Mouse (Mus musculus) stomach, embryonic 14.5 days (tissue): ENCODE data around the gene Calm4. TPM values are rescaled to one million over a fixed set of nuclear protein-coding genes. Genes with fewer than 3 reads are reported as not detected.
A peak's percentile ranks its signal among the peaks of the same experiment; 100 is the strongest.

Experiments used
- ATAC-seq: fragments of 200-750 bp; cut with Nextera tagmentation; 2 replicates; pipeline ENCODE4 v1.8.0; 2017; ENCODE audit warnings: low read depth, moderate TSS enrichment; ENCODE audit not compliant: insufficient number of reproducible peaks, insufficient read depth, low FRiP score
- H3K27ac ChIP-seq: fragments of 300-500 bp; sonication (generic); 2 replicates; pipeline ENCODE4 v1.5.1; 2014; ENCODE audit warnings: mild to moderate bottlenecking, low read length, moderate library complexity, mixed read lengths
- H3K27me3 ChIP-seq: fragments of 300-500 bp; sonication (generic); 2 replicates; pipeline ENCODE4 v1.6.1; 2014; ENCODE audit warnings: low read length, control low read depth, mixed read lengths; ENCODE audit not compliant: control insufficient read depth, insufficient read depth
- H3K36me3 ChIP-seq: fragments of 300-500 bp; sonication (generic); 2 replicates; pipeline ENCODE4 v1.6.1; 2014; ENCODE audit warnings: mild to moderate bottlenecking, control low read depth, low read length, moderate library complexity, mixed read lengths; ENCODE audit not compliant: control insufficient read depth, insufficient read depth
- H3K4me1 ChIP-seq: fragments of 300-500 bp; sonication (generic); 2 replicates; pipeline ENCODE4 v1.6.1; 2014; ENCODE audit warnings: low read length, control low read depth, mixed read lengths; ENCODE audit not compliant: control insufficient read depth, insufficient read depth
- H3K4me2 ChIP-seq: fragments of 300-500 bp; sonication (generic); replicated peaks from 2 replicates; pipeline ENCODE4 v1.6.1; 2014; ENCODE audit warnings: low read depth, low read length, control low read depth
- H3K4me3 ChIP-seq: fragments of 300-500 bp; sonication (generic); 2 replicates; pipeline ENCODE4 v1.5.1; 2014; ENCODE audit warnings: low read depth, low read length, control low read depth
- H3K9ac ChIP-seq: fragments of 300-500 bp; sonication (generic); replicated peaks from 2 replicates; pipeline ENCODE4 v1.6.1; 2014; ENCODE audit warnings: low read depth, mild to moderate bottlenecking, control low read depth, low read length, moderate library complexity, mixed read lengths
- H3K9me3 ChIP-seq: fragments of 300-500 bp; sonication (generic); 2 replicates; pipeline ENCODE4 v1.6.1; 2016; ENCODE audit warnings: low read depth, low read length, control low read depth; ENCODE audit not compliant: control insufficient read depth
- WGBS: fragments of 180-500 bp; shearing (Covaris S2); extraction: QIAGEN DNeasy Blood & Tissue Kit; methylation state at CpG from one replicate; pipeline ENCODE4 v1.1.7; 2014; 5-methylcytosine and 5-hydroxymethylcytosine counted together
- polyA plus RNA-seq: library from polyadenylated mRNA; unstranded; fragments of >200 nt; fragmentation: Nextera tagmentation; extraction: Ambion mirVana; gene quantifications from 2 replicates; pipeline ENCODE4 v1.2.1, GENCODE M21; 2014

Calm4 gene
- polyA plus RNA-seq, 1 experiment from 2014 or later = not detected

- no peaks in the 10 kb centered on the region for H3K4me1 ChIP-seq
- H3K4me2 ChIP-seq = no peak overlapping the region
- no peaks in the 10 kb centered on the region for H3K27me3 ChIP-seq
- WGBS = 74% methylated on average over 14 of the region's 14 CpGs
- no peak overlapping the region for H3K9ac ChIP-seq
- no peak overlapping the region for H3K27ac ChIP-seq
- no peaks in the 10 kb centered on the region for H3K9me3 ChIP-seq
- no peaks in the 10 kb centered on the region for H3K36me3 ChIP-seq
- peak; percentile 48; the same call in 1 of the 2 replicates for ATAC-seq
- no peak overlapping the region for H3K4me3 ChIP-seq
These were observed 28.2 kb downstream of the Calm4 start for GRCm38 (mm10) chr13:3865648-3866354.

- 81% methylated on average over 8 of the region's 8 CpGs for WGBS
- Histone ChIP-seq H3K27me3 (no peaks in the 10 kb centered on the region), H3K9me3 (no peaks in the 10 kb centered on the region), H3K4me2 (no peak overlapping the region), H3K4me3 (no peak overlapping the region), H3K9ac (no peak overlapping the region), H3K36me3 (no peaks in the 10 kb centered on the region), H3K27ac (no peak overlapping the region), H3K4me1 (no peaks in the 10 kb centered on the region)
- ATAC-seq = 0 out of 2 replicates have a peak, but pooled peaks have one; percentile 29
These were observed 28.9 kb downstream of the Calm4 start for GRCm38 (mm10) chr13:3866355-3867052.

GRCm38 (mm10) chr13:3867158-3867557 lies 29.6 kb downstream of the Calm4 start:
- H3K9ac ChIP-seq = no peak overlapping the region
- WGBS = 81% methylated on average over 6 of the region's 6 CpGs
- no peak overlapping the region for H3K4me2 ChIP-seq
- H3K4me1 ChIP-seq = no peaks in the 10 kb centered on the region
- H3K27me3 ChIP-seq = no peaks in the 10 kb centered on the region
- H3K9me3 ChIP-seq = no peaks in the 10 kb centered on the region
- H3K36me3 ChIP-seq = no peaks in the 10 kb centered on the region
- ATAC-seq = peak; percentile 78; the same call in 1 of the 2 replicates
- no peak overlapping the region for H3K4me3 ChIP-seq
- no peak overlapping the region for H3K27ac ChIP-seq

GRCm38 (mm10) chr13:3869901-3870300 lies 32.3 kb downstream of the Calm4 start:
- no peaks in the 10 kb centered on the region for H3K36me3 ChIP-seq
- no peaks in the 10 kb centered on the region for H3K9me3 ChIP-seq
- no peak overlapping the region for H3K27ac ChIP-seq
- no peak overlapping the region for H3K4me3 ChIP-seq
- no peak for ATAC-seq
- H3K4me1 ChIP-seq = no peaks in the 10 kb centered on the region
- no peak overlapping the region for H3K4me2 ChIP-seq
- no peak overlapping the region for H3K9ac ChIP-seq
- H3K27me3 ChIP-seq = no peaks in the 10 kb centered on the region

- Histone ChIP-seq H3K4me1 (no peaks in the 10 kb centered on the region), H3K4me3 (no peak overlapping the region), H3K27me3 (no peaks in the 10 kb centered on the region), H3K9me3 (no peaks in the 10 kb centered on the region), H3K36me3 (no peaks in the 10 kb centered on the region), H3K4me2 (no peak overlapping the region), H3K27ac (no peak overlapping the region), H3K9ac (no peak overlapping the region)
- WGBS = 91% methylated on average over 4 of the region's 4 CpGs
- no peak for ATAC-seq
These were observed 35.3 kb downstream of the Calm4 start for GRCm38 (mm10) chr13:3872832-3873231.

- H3K27me3 ChIP-seq = no peaks in the 10 kb centered on the region
- H3K9ac ChIP-seq = no peak overlapping the region
- WGBS = 65% methylated on average over 6 of the region's 6 CpGs
- ATAC-seq = no peak
- H3K4me1 ChIP-seq = no peaks in the 10 kb centered on the region
- H3K27ac ChIP-seq = no peak overlapping the region
- H3K4me3 ChIP-seq = no peak overlapping the region
- no peak overlapping the region for H3K4me2 ChIP-seq
- no peaks in the 10 kb centered on the region; the same call in 1 of the 2 replicates for H3K36me3 ChIP-seq
- no peaks in the 10 kb centered on the region for H3K9me3 ChIP-seq
These were observed 38.9 kb downstream of the Calm4 start for GRCm38 (mm10) chr13:3876448-3876847.

- H3K27ac ChIP-seq = no peak overlapping the region
- no peak overlapping the region for H3K4me3 ChIP-seq
- peaks cover 6% of the 10 kb centered on the region for H3K36me3 ChIP-seq
- no peak overlapping the region for H3K9ac ChIP-seq
- peak; percentile 59; the same call in 1 of the 2 replicates for ATAC-seq
- 36% methylated on average over 6 of the region's 6 CpGs for WGBS
- H3K9me3 ChIP-seq = no peaks in the 10 kb centered on the region
- no peak overlapping the region for H3K4me2 ChIP-seq
- H3K4me1 ChIP-seq = no peaks in the 10 kb centered on the region
- H3K27me3 ChIP-seq = no peaks in the 10 kb centered on the region
These were observed 39.6 kb downstream of the Calm4 start for GRCm38 (mm10) chr13:3877185-3877584.

- no peak for ATAC-seq
- Histone ChIP-seq H3K9ac (no peak overlapping the region), H3K27me3 (no peaks in the 10 kb centered on the region), H3K36me3 (peaks cover 7% of the 10 kb centered on the region), H3K4me1 (no peaks in the 10 kb centered on the region), H3K27ac (no peak overlapping the region), H3K4me2 (no peak overlapping the region), H3K9me3 (no peaks in the 10 kb centered on the region), H3K4me3 (no peak overlapping the region)
- WGBS = 49% methylated on average over 4 of the region's 4 CpGs
These were observed 40.2 kb downstream of the Calm4 start for GRCm38 (mm10) chr13:3877679-3878220.
